Mouse (Mus musculus): ENCODE results near the gene Szrd1.

Gene Szrd1

DNA sequence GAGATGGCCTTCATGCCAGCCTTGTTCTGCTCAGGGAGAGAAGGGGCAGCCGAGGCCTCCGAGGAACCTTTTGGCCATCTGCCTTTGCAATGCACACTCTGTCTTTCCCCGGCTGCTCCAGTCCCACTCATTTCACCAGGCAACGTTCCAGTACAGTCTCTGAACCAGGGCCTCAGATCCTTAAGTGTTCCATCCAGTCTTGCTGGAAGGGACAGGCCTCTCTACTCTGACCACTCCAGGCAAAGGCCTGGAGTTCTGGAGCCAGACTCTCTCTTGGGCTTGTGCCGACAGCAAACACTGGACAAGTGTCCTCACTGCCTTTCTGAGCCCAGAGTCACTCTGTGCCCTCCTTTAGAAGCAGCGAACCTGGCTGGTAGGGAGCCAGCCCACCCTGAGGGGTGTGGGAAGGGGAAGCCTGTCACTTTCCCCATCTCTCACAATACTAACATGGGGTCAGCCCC lies 25.0 kb downstream of the Szrd1 start:
- DNase-seq (ENCODE audit: low spot score), result peak; percentile 74

DNA sequence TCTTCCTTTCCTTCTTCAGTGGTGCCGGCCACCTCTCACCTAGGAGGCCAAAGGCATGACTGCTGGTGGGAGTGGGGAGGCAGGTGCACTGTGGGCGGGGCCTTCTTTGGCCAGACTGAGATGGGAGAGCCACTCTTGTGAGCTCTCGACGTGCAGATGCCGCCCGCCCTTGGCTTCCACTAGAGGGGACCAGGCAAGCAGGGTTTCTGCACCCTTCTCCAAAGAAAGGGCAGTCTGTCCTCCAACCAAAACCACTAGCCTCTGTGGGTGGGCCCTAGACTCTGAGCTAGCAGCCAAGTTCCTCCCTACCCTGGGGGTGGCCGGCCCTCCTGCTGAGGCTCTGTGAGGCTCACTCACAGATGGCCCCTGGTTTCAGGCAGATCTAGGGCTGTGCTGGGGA lies 25.7 kb downstream of the Szrd1 start:
- peak; percentile 35 for DNase-seq (ENCODE audit: low spot score)

DNA sequence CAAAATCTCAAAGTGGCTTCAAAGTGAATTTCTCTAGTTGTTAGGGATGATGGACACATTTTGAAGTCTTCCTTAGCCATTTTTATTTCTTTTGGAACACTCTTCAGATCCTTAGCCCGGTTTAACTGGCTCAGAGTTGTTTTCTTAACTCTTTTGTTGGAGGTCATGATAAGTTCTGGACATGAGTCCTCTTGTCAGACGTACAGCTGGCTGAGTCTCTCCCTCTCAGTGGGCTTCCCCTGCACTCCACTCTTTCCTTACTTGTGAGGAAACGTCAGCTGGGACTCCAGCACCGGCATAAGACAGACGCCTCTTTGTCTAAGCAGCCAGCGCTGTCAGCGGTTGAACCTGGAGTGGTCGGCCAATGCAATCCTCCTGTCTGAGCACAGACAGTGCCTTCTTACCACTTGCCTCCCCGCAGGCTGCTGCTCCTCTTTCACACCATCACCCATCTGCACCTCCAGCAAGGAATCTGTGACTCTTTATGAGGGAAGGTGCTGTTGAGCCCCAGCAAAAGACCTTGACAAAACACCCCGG lies 31.3 kb downstream of the Szrd1 start:
- DNase-seq (ENCODE audit: low spot score), result no peak

DNA sequence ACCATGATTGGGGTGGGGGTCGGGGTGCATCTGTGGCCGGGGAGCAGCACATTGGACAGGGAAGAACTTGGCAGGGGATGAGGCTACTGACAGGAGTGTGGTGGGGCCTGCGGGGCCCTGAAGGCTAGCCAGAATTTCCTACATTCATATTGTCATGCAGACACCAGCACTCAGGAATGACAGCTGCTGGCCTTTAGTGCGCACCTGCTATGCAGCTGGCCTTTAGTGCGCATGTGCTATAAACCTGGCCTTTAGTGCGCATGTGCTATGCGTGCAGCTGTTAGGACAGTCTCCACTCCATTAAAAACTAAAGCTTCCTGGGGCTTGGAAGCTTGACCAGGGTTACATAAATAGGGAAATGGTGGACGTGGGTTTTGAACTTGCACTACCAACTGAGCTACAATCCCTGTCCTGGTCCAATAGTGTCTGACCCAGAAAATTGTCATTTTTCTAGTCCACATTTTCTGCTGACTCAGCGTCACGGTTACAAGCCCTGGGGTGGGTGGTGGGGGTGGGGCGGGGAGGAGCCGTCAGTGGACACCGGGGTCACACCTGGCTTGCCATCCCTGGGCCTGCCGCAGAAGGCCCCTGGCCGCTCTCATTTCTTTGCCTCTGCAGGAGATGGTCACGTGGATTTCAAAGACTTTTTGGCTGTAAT lies 32.9 kb downstream of the Szrd1 start:
- no peak for DNase-seq (ENCODE audit: low spot score)

DNA sequence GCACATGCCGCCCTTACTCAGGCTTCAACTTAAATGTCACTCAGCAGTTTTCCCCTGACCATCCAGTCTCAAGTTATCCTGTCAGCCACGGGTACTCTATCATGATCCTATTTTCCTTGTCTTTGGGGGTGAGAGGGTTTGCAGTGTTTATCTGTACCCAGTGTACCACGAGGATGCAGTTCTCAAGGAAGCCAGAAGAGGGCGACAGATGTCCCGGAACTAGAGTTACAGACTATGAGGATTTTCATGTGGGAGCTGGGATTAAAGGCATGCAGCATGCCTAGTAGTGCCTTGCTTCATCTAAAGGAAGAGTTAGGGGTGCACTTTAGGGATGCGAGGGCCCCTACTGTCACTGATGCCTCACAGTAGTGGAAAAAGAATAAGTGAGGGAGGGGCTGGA lies 37.7 kb downstream of the Szrd1 start:
- no peak for DNase-seq (ENCODE audit: low spot score)

DNA sequence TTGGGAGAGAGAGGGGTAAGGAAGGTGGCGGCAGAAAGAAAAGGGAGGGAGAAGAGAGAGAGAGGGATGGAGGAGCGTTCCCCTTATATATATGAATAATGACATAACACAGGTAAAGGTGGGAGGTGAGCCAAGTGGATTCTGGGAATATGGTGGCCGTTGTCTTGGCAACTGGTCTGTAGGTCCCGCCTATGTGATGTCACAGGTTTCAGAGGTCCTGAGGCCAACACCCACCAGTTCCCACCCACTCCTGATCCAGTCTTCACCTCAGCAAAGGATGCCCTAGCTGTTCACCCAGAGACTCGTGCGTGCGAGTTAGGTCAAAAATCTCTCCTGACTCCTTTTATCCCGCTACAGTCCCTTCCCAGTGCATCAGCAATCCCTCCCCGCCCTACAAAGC lies 38.3 kb downstream of the Szrd1 start:
- DNase-seq (ENCODE audit: low spot score), result no peak

DNA sequence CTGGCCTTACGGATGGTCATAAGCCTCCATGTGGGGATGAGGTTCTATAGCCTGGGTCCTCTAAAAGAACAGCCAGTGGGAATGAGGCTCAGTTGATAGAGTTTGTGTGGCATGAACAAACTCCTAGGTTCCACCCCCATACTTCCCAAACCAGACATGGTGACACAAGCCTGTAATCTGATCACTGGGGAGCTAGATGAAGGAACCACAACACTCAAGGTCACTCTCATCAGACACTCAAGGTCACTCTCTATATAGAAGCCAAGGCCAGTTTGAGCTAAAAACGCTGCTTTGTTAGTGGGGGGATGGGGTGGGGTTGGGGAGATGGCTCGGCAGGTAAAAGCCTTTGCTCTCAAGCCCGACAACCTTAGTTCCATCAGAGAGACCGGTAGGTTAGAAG lies 39.6 kb downstream of the Szrd1 start:
- DNase-seq (ENCODE audit: low spot score), result no peak

DNA sequence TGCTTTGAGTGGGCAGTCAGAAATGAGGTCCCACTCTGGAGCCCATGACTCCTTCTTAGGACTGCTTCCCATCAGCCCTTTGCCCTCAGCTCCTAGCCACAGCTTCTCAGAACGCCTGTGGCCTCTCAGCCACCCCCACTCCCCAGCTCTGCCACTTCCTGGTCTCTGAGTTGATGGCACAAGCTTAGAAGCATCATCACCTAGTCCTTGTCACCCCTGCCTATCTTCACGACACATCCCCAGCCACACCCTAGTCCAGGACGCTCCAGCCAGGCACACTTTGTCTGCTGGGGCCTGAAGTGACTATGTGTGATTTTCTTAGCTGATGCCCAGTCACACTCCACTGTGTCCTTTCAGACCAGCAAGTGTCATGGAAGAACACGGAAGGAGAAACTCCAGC lies 40.6 kb downstream of the Szrd1 start:
- no peak for DNase-seq (ENCODE audit: low spot score)

DNA sequence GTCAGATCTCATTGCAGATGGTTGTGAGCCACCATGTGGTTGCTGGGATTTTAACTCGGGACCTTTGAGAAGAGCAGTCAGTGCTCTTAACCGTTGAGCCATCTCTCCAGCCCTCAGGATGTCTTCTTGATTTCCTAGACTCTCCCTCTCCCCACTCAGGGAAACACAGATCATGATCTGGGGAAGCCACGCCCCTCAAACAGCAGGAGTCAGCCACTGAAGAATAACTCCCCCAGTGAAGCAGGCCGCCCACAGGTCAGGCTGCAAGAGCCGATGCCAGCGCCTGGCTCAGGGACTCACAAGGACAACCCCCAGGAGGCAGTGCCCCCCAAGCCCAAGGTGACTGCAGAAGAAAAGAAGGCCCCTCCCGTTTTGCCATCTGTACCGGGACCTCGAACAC lies 42.9 kb downstream of the Szrd1 start:
- DNase-seq (ENCODE audit: low spot score), result no peak

DNA sequence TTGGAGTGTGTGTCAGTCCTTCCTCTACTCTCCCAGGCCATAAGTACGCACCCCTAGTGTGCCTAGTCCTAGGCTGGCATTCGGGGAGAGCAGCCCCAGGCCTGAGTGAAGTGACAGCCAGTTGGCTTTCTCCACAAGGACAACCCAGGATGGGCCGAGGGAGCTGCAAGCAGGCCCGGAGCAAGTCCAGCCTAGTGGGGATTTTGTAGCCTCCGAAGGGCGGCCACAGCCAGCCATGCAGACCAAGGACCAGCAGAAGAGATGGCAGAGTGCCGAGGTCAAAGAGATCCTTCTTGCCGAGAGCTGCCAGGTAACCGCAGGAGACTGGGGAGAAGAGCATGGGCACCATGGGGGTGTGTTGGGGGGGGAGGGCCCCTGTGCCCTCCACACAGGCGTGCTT lies 44.6 kb downstream of the Szrd1 start:
- no peak for DNase-seq (ENCODE audit: low spot score)

DNA sequence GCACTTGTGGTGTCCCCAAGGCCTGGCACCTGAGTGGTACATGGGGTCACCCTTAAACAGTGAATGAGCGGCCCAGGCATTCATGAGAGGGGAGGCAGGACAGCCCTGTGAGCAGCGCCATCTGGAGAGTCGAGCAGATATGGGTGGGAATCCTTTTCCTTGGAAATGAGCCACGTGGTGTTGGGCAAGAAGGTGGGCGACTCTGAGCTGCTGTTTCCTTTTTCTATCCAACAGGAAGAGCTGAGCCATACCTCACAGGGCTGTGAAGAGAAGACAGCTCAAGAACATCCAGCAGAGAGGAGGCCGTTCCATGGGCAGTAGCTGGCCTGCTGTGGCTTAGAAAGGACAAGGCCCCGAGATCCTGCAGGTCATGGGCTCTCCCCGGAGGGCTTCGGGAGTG lies 50.9 kb downstream of the Szrd1 start:
- no peak for DNase-seq (ENCODE audit: low spot score)

DNA sequence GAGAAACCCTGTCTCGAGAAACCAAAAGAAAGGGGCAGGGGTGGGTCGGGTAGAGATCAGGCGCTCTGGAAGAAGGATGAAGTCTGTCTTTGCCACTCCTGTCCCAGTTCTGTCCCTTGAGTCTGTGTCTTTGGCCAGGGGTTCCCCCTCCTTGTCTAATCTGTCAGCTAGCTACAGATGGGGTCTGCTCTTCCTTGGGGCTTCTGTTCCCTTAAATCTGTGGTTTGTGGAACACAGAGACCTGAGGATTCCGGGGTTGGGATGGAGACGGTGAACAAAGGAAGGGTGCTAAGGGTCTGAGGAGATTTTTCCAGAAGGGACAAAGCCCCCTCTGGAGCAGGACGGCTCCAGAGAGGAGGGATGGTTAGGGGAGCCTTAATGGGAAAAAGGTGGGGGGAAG lies 51.5 kb downstream of the Szrd1 start, which contains the start of gene Spata21:
Spata21 (plus strand) TSS at position 301 of the 400 bp plus-strand sequence.
- DNase-seq (ENCODE audit: low spot score), result no peak

DNA sequence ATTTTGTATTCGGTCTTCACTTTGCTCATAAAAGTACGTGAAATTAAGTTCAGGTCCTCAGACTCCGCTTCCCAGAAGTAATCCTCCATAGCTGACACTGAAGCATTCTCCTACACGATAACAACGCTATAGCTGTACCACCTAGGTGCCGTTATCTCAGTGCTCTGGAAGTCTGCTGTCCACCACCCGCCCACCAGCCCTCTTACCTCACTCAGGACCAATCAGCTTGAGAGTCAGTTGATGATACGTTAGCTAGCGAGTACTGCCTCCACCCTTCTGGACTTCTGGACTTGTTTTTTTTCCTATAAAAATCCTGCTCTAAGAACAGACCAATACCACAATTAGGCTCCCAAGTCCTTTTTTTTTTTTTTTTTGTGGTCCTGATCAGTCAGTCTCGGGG lies 52.7 kb downstream of the Szrd1 start:
- DNase-seq (ENCODE audit: low spot score), result no peak

DNA sequence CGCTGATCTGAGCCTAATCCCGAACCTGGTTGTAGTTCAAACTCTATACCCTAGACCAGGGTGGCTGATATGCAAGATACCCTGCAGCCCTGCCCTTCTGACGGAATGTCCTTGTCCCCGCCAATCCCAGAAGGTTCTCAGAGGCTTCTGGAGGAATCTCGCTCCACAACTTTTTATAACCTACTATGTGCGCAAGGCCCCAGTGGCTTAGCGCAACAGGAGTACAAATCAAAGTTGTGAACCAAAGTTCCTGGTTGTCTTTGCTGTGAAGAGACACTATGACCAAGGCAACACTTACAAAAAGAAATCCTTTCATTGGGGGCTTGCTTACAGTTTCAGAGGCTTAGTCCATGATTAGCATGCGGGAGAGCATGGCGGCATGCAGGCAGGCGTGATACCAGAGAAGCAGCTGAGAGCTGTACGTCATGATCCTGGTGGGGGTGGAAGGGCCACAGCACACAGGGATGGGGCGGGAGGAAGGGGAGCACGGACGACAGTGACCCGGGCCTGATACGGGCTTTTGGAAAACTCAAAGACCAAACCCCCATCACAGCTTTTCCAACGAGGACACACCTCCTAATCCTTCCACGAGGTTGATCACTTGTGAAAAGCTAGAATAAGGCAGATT lies 61.0 kb downstream of the Szrd1 start:
- no peak for DNase-seq (ENCODE audit: low spot score)

DNA sequence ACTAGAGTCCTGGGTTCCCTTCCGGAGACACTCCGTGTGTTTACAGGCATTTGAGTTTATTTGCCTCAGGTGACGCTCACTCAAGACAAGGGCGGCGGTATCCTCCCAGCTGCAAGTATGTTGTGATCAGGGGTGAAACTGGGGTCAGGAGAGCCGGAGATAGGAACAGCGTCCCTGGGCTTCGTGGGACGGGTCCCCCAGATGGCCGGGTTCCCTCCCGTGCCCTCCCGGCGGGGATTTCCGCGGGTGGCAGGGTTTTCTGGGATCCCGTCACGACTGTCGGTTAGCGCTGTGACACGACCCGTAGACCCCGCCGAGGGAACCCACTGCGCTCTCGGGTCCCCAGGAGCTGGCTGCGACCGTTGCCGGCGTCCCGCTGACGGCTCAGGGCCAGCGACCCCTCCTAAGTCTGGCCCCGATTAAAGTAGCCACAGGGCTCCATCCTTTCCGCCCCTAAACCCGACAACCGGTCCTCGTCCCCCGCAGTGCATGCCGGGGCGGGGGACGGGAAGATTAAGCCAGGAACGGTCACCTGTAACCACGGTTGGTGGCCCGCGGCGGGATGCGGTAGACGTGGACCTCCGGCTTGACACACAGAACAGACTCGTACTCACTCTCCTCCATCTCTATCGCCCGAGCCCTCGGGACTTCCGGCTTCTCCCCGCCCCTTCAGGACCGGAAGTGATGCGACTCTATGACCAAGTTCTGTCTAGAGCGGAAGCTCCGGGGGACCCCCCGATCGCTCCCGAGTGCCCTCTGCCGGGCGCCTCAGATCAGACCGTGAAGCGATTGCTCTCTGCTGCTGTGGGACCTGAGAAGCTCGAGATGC lies 61.7 kb downstream of the Szrd1 start, which contains the start of gene Necap2:
Necap2 (minus strand) TSS at position 677 of the 829 bp plus-strand sequence.
- DNase-seq (ENCODE audit: low spot score), result peak; percentile 97

DNA sequence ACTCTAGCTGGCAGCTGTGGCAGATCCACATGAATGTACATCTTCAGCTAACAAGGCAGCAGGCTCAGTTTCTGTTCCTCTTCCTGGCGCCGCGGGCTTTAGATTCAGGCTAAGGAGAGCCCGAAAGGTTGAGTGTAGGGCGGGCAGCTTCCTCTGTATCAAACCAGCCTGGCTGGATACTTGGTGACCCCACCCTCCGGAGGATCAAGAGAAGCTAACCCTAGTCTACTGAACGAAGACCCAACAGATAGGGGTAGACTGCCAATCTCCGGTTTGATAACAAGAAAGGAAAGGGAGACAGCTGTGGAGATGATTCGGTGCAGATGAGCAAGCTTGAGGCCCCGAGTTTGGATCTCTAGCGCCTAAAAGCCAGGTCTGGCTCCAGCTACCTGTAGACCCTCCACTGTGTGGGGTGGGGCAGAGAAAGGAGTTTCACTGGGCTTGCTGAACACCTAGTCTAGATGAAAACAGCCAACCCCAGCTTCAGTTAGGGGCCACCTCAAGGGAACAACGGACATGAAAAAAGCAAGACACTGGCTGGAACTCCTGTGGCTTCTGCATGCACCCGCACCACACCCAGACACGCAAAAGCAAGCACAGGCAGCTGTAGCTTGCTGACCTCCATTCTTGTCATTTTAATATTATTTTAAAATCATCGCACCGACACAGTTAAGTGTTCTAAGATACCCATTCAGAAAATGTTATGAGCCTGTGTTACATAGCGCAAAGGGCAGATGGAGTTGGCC lies 62.6 kb downstream of the Szrd1 start:
- DNase-seq (ENCODE audit: low spot score), result peak; percentile 43

DNA sequence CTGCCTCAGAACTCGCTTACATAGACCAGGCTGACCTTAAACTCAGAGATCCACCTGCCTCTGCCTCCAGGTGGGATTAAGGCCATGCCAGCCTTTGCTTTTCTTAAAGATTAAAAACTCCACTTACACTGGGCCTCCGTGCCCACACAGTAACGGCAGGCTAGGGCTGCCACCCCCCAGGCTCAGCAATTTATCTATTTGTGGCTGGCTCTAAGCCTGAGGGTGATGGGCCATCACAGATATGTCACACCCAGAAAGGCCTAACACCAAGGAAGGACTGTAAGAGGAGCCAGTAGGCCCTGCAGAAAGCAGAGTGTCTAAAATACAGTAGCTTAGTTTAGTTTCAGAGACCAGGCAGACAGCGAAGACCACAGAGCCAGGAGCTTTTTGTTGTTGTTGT lies 65.5 kb downstream of the Szrd1 start:
- no peak for DNase-seq (ENCODE audit: low spot score)

DNA sequence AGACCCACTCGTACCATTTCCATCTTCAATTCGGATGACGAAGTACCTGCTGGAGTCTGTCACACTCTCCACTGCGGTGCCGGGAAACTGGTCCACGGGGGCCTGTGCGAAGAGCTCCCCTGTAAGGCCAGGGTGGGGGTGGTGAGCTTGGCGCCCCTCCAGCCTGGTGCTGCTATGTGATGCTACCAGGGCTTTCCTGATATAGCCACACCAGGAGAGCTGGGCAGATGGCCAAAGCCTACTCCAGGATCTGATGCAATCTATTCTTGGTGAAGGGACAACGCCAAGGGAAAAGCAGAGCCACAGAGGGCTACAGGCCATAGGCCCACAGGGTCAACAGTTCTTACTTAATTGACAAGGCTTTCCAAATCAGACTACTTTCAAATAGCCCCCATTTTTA lies 65.9 kb downstream of the Szrd1 start:
- DNase-seq (ENCODE audit: low spot score), result peak; percentile 68

DNA sequence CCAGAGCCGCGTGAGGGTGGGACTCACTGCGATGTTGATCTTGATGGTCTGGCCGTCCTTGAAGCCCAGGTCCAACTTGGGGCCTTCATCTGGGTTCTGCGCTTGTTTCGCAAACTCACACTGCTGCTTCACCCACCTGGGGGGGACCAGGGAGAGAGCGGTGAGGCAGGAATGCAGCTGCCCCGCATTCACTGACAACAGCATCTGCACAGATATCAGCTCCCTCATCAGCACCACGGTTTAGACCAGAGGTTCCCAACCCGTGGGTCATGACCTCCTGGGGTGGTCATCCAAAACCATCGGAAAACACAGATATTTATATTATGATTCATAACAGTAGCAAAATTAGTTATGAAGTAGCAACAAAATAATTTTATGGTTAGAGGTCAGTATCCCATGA lies 67.1 kb downstream of the Szrd1 start:
- no peak for DNase-seq (ENCODE audit: low spot score)

DNA sequence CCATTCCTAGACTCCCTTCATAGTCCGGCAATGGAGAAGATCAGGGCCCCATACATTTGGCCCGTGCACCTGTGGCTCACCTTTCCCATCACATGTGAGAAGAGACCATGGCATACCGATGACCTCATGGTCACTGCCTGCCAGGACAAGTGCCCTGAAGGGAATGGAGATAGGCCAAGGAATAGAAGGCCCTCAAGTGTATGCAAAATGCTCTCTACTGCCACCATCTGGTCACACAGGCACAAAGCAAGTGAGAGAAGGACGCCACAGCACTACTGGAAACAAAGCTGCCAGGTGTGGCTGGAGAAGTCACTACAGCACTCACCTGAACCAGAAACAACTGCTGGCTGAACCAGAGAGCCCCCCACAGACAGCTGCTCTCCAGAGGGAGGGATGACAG lies 69.8 kb downstream of the Szrd1 start:
- DNase-seq (ENCODE audit: low spot score), result peak; percentile 68

DNA sequence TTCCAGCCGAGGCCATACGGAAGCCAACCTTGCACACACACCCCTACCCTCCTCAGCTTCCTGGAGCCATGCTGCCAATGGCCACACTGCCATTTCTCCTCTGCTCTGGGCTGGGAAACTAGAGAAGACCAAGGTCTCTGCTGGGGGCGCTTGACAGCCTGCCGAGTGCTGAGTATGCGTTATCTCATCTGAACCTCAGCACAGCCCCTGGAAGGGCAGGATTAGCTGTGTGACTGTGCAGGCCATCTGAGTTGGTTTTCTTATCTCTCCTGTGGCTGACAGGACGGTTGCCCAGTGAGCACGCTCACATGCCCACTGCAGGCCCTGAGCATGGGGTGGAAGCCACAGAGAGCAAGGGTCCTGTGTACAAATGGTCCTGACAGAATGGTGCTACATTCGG lies 70.9 kb downstream of the Szrd1 start:
- no peak for DNase-seq (ENCODE audit: low spot score)

DNA sequence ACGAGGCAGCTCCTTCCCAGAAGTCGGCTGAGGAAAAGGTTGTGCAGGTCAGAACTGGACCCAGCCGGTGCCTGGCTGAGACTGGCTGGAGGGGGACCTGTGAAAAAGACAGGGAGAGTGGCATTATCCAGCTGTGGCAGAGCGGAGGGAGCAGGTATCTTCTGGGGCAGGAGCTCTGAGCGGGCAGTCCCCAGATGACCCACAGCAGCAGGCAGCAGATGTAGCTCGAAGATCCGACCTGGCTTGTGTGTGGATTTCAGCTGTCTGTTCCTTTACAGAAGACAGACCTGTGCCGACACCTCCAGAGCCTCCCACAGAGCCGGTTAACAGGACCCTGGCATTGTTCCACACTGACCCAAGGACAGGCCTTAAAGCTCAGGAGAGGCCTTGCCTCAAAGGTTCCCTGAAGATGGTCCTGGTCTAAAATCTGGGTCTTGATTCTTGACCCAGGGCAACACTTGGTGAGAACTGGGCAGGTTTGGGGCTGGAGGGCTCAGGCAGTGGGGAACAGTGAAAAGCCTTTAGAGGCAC lies 72.0 kb downstream of the Szrd1 start:
- no peak for DNase-seq (ENCODE audit: low spot score)

Data from lung, postnatal 25 days (tissue).